10 mouse cellular contexts compared by ENCODE assay signal in the genomic region with DNA sequence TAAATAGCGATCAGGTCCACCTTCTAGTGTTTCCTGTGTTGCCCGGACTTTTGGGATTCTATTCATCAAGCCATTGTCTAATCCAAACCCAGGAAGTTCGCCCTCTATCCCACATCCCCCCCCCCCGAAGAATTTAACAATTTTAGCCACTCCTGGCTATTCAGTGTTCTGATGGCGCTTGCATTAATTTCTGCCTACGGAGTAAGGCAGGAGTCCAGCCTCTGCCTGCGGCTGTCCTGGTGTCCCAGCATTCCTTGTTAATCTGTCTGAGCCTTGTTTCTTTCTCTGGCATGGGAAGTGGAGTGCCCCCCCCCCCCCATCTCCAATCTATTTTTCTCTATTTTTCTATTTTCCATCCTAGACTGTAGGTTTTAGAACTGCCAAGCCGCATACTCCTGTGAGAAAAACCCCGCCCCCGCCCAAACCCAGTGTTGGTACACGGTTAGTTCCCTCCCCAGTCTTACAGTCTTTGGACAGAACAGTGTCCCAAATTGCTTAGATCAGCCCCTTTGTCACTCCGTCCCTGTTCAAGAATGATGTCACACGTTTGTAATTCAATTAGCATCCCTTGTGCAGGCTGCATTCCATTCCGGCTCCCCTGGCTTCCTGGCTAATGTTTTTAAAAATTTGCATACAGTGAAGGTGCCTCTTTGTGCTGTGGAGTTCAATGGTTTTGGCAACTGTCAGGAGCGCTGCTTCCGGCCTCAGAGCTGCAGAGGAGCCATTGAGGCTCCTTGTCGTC. TPM values are rescaled to one million over a fixed set of nuclear protein-coding genes. Genes with fewer than 3 reads are reported as not detected.
DNase-seq lines count a peak whose midpoint lies in the region; ATAC-seq lines count a peak whose summit lies in the region.
"Had no signal": no experiment of that assay in that cellular context is flagged by ENCODE, and none has a peak within 500 bp of the region (broad histone marks: within the 10 kb centered on the region; RNA-seq: fewer than 3 reads in every experiment).

No protein-coding gene starts in this region.

- intact Hi-C loops in gastrocnemius, postnatal 14 days (cut with DNase I; ENCODE audit: low total_unique reads), result no loop called here

- 13% methylated on average over 17 of the region's 17 CpGs for WGBS in forebrain, embryonic 12.5 days
- 8% methylated on average over 17 of the region's 17 CpGs for WGBS in midbrain, embryonic 16.5 days

- no peak overlapping the region for H3K4me3 ChIP-seq in forebrain, embryonic 12.5 days (replicated peaks)
- H3K4me3 ChIP-seq in midbrain, embryonic 16.5 days (ENCODE audit: low read depth, low read length), result no peak overlapping the region
- H3K4me3 ChIP-seq: myocyte had no signal

- peak; percentile 87 for ATAC-seq in forebrain, embryonic 12.5 days (ENCODE audit: low FRiP score)
- ATAC-seq in midbrain, embryonic 16.5 days, result peak; percentile 87

- H3K9ac ChIP-seq in forebrain, embryonic 12.5 days, result no peak overlapping the region
- peak overlapping the region; percentile 22; the same call in 1 of the 2 replicates for H3K9ac ChIP-seq in midbrain, embryonic 16.5 days (ENCODE audit: low read depth, low read length)

- peak overlapping the region; percentile 88 for H3K27ac ChIP-seq in forebrain, embryonic 12.5 days
- peak overlapping the region; percentile 44; the same call in 1 of the 2 replicates for H3K27ac ChIP-seq in midbrain, embryonic 16.5 days (ENCODE audit: low read length)

- no peaks in the 10 kb centered on the region for H3K27me3 ChIP-seq in forebrain, embryonic 12.5 days
- H3K27me3 ChIP-seq in midbrain, embryonic 16.5 days (ENCODE audit: control insufficient read depth, insufficient read depth, low read depth, low read length), result no peaks in the 10 kb centered on the region

- no peaks in the 10 kb centered on the region for H3K9me3 ChIP-seq in forebrain, embryonic 12.5 days
- no peaks in the 10 kb centered on the region for H3K9me3 ChIP-seq in midbrain, embryonic 16.5 days (replicated peaks; ENCODE audit: control insufficient read depth, low read length, poor library complexity, severe bottlenecking)

- H3K4me2 ChIP-seq in forebrain, embryonic 12.5 days, result peak overlapping the region; percentile 35
- H3K4me2 ChIP-seq in midbrain, embryonic 16.5 days (ENCODE audit: low read length), result peak overlapping the region; percentile 17; the same call in 1 of the 2 replicates

- peaks cover 14% of the 10 kb centered on the region; the same call in 1 of the 2 replicates for H3K4me1 ChIP-seq in forebrain, embryonic 12.5 days
- peaks cover 7% of the 10 kb centered on the region for H3K4me1 ChIP-seq in midbrain, embryonic 16.5 days (ENCODE audit: control insufficient read depth, insufficient read depth, low read length)

- H3K36me3 ChIP-seq in forebrain, embryonic 12.5 days (replicated peaks), result no peaks in the 10 kb centered on the region
- no peaks in the 10 kb centered on the region for H3K36me3 ChIP-seq in midbrain, embryonic 16.5 days (ENCODE audit: control insufficient read depth, insufficient read depth, low read length)

- peak; percentile 63 for DNase-seq in right cerebral cortex, adult 18-20 months
- no peak for DNase-seq in right cerebral cortex, postnatal 4 days
- peak; percentile 19 to 65 for DNase-seq in kidney, adult 8-10 months
- no peak for DNase-seq in gastrocnemius, adult 18-20 months (ENCODE audit: low spot score)
- DNase-seq in adrenal gland, adult 8-10 months, result no peak
- no peak for DNase-seq in gastrocnemius, postnatal 14 days

RNA-seq across cellular contexts. Expression of a gene that starts 15.4 kb away (rescaled TPM):
- polyA plus RNA-seq in forebrain, embryonic 12.5 days (2016; fragmentation: Nextera tagmentation; extraction: Ambion mirVana), result not detected in 2 replicates
- 0.43 TPM in 1 of 2 replicates, not detected in the other for polyA plus RNA-seq in midbrain, embryonic 16.5 days (2015; fragmentation: Nextera tagmentation; extraction: Ambion mirVana)
- not detected for total RNA-seq in gastrocnemius, adult 18-20 months (2021)
- total RNA-seq in adrenal gland, adult 8-10 months (2022), result not detected
- total RNA-seq in gastrocnemius, postnatal 14 days (2021), result not detected
- total RNA-seq: layer of hippocampus, postnatal 14 days had no signal
- polyA plus RNA-seq: myocyte had no signal

RNA-seq across cellular contexts. Expression of a gene that starts 44.1 kb away (rescaled TPM):
- polyA plus RNA-seq in forebrain, embryonic 12.5 days (2016; fragmentation: Nextera tagmentation; extraction: Ambion mirVana), result 9.7 and 11.1 TPM in 2 replicates
- 25.5 and 30.6 TPM in 2 replicates for polyA plus RNA-seq in midbrain, embryonic 16.5 days (2015; fragmentation: Nextera tagmentation; extraction: Ambion mirVana)
- total RNA-seq in gastrocnemius, adult 18-20 months (2021), result 1 to 10 TPM; 4.2 to 5.0 TPM
- 10 to 100 TPM in 2 of 4 experiments, 1 to 10 TPM in 2; 8.7 to 15.1 (median 10.3) TPM for total RNA-seq in adrenal gland, adult 8-10 months (2022)
- 10 to 100 TPM in 1 of 2 experiments, 1 to 10 TPM in 1; 9.7 to 10.6 TPM for total RNA-seq in gastrocnemius, postnatal 14 days (2021)

RNA-seq across cellular contexts. Expression of a gene that starts 57.6 kb away (rescaled TPM):
- polyA plus RNA-seq in forebrain, embryonic 12.5 days (2016; fragmentation: Nextera tagmentation; extraction: Ambion mirVana), result 30.9 and 32.8 TPM in 2 replicates
- polyA plus RNA-seq in midbrain, embryonic 16.5 days (2015; fragmentation: Nextera tagmentation; extraction: Ambion mirVana), result 18.4 and 23.1 TPM in 2 replicates
- total RNA-seq in gastrocnemius, adult 18-20 months (2021), result 1 to 10 TPM; 3.3 to 3.5 TPM
- 10 to 100 TPM; 11.6 to 18.9 (median 17.2) TPM for total RNA-seq in adrenal gland, adult 8-10 months (2022)
- total RNA-seq in gastrocnemius, postnatal 14 days (2021), result 1 to 10 TPM; 5.6 to 9.8 TPM

Comparison
In these comparisons a context has a peak if more than half of its experiments do, and no peak if none do; other contexts are left out.
1. DNase-seq: peak in right cerebral cortex, adult 18-20 months (single experiment) and kidney, adult 8-10 months (2 of 2); none in right cerebral cortex, postnatal 4 days (single experiment), gastrocnemius, adult 18-20 months (single experiment), adrenal gland, adult 8-10 months (single experiment) and gastrocnemius, postnatal 14 days (single experiment).